Mouse (Mus musculus): ENCODE measurements around the gene Nt5c2. TPM values are rescaled to one million over a fixed set of nuclear protein-coding genes. Genes with fewer than 3 reads are reported as not detected.

Gene Nt5c2
- total and polyA plus RNA-seq, 2 experiments from 2014 or later, result 64.1 to 81.8 TPM

- Histone ChIP-seq H3K4me3 (ENCODE audit: low read depth, low read length) (no peak overlapping the region), H3K36me3 (ENCODE audit: insufficient read depth, low read length) (no peaks in the 10 kb centered on the region), H3K27ac (ENCODE audit: low read depth, low read length) (no peak overlapping the region), H3K9ac (replicated peaks; ENCODE audit: low read length, poor library complexity, severe bottlenecking) (no peak overlapping the region), H3K4me1 (ENCODE audit: insufficient read depth, low read length) (peaks cover 15% of the 10 kb centered on the region), H3K4me2 (ENCODE audit: low read depth, low read length, poor library complexity, severe bottlenecking) (no peak overlapping the region), H3K27me3 (ENCODE audit: insufficient read depth, low read length) (no peaks in the 10 kb centered on the region), H3K9me3 (ENCODE audit: low read length) (no peaks in the 10 kb centered on the region)
- no peak for TF ChIP-seq CTCF (IDR thresholded peaks at IDR 0.05)
- DNase-seq (ENCODE audit: low spot score) (no peak), ATAC-seq (ENCODE audit: low FRiP score) (no peak)
- 83% methylated on average over 2 of the region's 2 CpGs for WGBS
Observed at GRCm38 (mm10) chr19:46956410-46956809, 58.5 kb downstream of the Nt5c2 start.

DNA sequence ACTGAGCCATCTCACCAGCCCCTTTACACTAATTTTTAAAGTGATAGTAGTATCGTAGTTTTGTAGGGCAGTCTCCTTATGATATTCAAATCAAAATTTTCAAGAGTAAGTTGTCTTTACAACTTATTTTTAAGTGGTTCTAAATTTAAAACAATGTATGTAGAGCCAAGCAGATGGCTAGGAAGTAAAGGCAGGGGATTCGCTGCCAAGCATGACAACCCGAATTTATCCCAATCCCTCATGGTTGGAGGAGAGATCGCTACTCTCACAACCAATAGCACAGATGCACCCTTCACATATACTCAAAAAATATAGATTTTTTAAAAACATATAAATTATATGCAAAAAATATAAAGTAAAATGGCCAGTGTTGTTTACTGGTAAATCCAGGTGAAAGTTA lies 59.3 kb downstream of the Nt5c2 start:
- Histone ChIP-seq H3K27ac (ENCODE audit: low read depth, low read length) (no peak overlapping the region), H3K4me1 (ENCODE audit: insufficient read depth, low read length) (peaks cover 12% of the 10 kb centered on the region), H3K4me2 (ENCODE audit: low read depth, low read length, poor library complexity, severe bottlenecking) (no peak overlapping the region), H3K27me3 (ENCODE audit: insufficient read depth, low read length) (no peaks in the 10 kb centered on the region), H3K36me3 (ENCODE audit: insufficient read depth, low read length) (no peaks in the 10 kb centered on the region; the same call in 1 of the 2 replicates), H3K4me3 (ENCODE audit: low read depth, low read length) (no peak overlapping the region), H3K9me3 (ENCODE audit: low read length) (no peaks in the 10 kb centered on the region), H3K9ac (replicated peaks; ENCODE audit: low read length, poor library complexity, severe bottlenecking) (no peak overlapping the region)
- TF ChIP-seq CTCF (IDR thresholded peaks at IDR 0.05), result no peak
- over 99% methylated on average over 4 of the region's 4 CpGs for WGBS
- DNase-seq (ENCODE audit: low spot score), result no peak
- ATAC-seq (ENCODE audit: low FRiP score), result no peak

DNA sequence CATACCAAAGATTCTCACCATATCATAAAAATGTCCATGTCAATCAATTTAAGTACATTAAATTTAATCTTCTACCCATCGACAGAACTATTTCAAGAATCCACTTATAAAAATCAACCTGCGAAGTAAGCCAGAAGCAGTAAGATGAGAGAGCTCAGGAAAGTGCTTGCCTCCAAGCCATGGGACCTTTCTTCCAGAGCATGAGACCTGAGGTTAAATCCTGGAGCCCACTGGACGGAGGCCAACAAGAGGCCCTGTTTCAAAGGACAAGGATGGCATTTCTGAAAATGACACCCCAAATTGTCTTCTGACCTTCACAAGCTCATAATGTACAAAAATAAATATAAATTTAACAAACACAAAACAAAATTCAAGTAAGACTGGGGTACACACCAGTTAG lies 61.4 kb downstream of the Nt5c2 start:
- TF ChIP-seq CTCF (IDR thresholded peaks at IDR 0.05), result no peak
- WGBS, result 80% methylated on average over 3 of the region's 3 CpGs
- ATAC-seq (ENCODE audit: low FRiP score) (no peak), DNase-seq (ENCODE audit: low spot score) (no peak)
- Histone ChIP-seq H3K27ac (ENCODE audit: low read depth, low read length) (no peak overlapping the region), H3K4me1 (ENCODE audit: insufficient read depth, low read length) (no peaks in the 10 kb centered on the region; the same call in 1 of the 2 replicates), H3K9ac (replicated peaks; ENCODE audit: low read length, poor library complexity, severe bottlenecking) (no peak overlapping the region), H3K4me3 (ENCODE audit: low read depth, low read length) (no peak overlapping the region), H3K9me3 (ENCODE audit: low read length) (no peaks in the 10 kb centered on the region), H3K4me2 (ENCODE audit: low read depth, low read length, poor library complexity, severe bottlenecking) (no peak overlapping the region), H3K36me3 (ENCODE audit: insufficient read depth, low read length) (peaks cover 5% of the 10 kb centered on the region), H3K27me3 (ENCODE audit: insufficient read depth, low read length) (no peaks in the 10 kb centered on the region)

GRCm38 (mm10) chr19:46952986-46953385 lies 62.0 kb downstream of the Nt5c2 start:
- 0 out of 2 replicates have a peak, but pooled peaks have one; percentile 21 for TF ChIP-seq CTCF (IDR thresholded peaks at IDR 0.05)
- no peak overlapping the region for H3K27ac ChIP-seq (ENCODE audit: low read depth, low read length)
- no peak for ATAC-seq (ENCODE audit: low FRiP score)

GRCm38 (mm10) chr19:46944341-46944740 lies 70.6 kb downstream of the Nt5c2 start:
- no peaks in the 10 kb centered on the region for H3K27me3 ChIP-seq (ENCODE audit: insufficient read depth, low read length)
- H3K4me1 ChIP-seq (ENCODE audit: insufficient read depth, low read length), result no peaks in the 10 kb centered on the region
- no peak overlapping the region for H3K4me2 ChIP-seq (ENCODE audit: low read depth, low read length, poor library complexity, severe bottlenecking)
- DNase-seq (ENCODE audit: low spot score) (no peak), ATAC-seq (ENCODE audit: low FRiP score) (no peak)
- no peaks in the 10 kb centered on the region for H3K9me3 ChIP-seq (ENCODE audit: low read length)
- H3K27ac ChIP-seq (ENCODE audit: low read depth, low read length), result no peak overlapping the region
- H3K4me3 ChIP-seq (ENCODE audit: low read depth, low read length), result no peak overlapping the region
- H3K9ac ChIP-seq (replicated peaks; ENCODE audit: low read length, poor library complexity, severe bottlenecking), result no peak overlapping the region
- peaks cover 4% of the 10 kb centered on the region for H3K36me3 ChIP-seq (ENCODE audit: insufficient read depth, low read length)
- WGBS, result 88% methylated on average over 6 of the region's 6 CpGs
- no peak for TF ChIP-seq CTCF (IDR thresholded peaks at IDR 0.05)

More at GRCm38 (mm10) chr19:46952986-46953385, 62.0 kb downstream of the Nt5c2 start:
- H3K4me1 ChIP-seq (ENCODE audit: insufficient read depth, low read length), result no peaks in the 10 kb centered on the region; the same call in 1 of the 2 replicates
- WGBS, result 64% methylated on average over 5 of the region's 5 CpGs
- H3K9me3 ChIP-seq (ENCODE audit: low read length), result no peaks in the 10 kb centered on the region
- no peak overlapping the region for H3K9ac ChIP-seq (replicated peaks; ENCODE audit: low read length, poor library complexity, severe bottlenecking)
- H3K4me3 ChIP-seq (ENCODE audit: low read depth, low read length), result no peak overlapping the region
- H3K4me2 ChIP-seq (ENCODE audit: low read depth, low read length, poor library complexity, severe bottlenecking), result no peak overlapping the region
- peaks cover 5% of the 10 kb centered on the region for H3K36me3 ChIP-seq (ENCODE audit: insufficient read depth, low read length)
- H3K27me3 ChIP-seq (ENCODE audit: insufficient read depth, low read length), result no peaks in the 10 kb centered on the region
- DNase-seq (ENCODE audit: low spot score), result no peak

DNA sequence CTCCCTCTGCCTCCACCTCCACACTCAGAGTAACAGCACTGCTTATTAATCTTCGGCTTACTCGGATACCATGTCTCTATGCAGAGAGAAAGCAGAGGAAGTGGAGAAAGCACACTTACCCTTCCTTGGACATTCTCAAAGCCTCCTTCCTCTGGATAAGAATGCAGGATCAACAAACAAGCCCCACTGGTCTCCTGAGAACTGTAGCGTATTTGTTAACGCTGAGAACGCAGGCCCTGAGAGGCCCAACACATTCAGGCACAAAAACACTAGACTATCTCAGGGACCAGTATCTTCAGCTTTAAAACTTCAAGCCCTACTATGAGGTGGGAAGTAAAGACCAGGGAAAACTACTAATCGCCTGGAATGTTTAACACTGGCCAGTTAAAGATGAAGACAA lies 77.8 kb downstream of the Nt5c2 start:
- no peak for DNase-seq (ENCODE audit: low spot score)
- Histone ChIP-seq H3K36me3 (ENCODE audit: insufficient read depth, low read length) (0 out of 2 replicates have a peak, but pooled peaks cover 1% of the 10 kb centered on the region), H3K9me3 (ENCODE audit: low read length) (no peaks in the 10 kb centered on the region), H3K4me1 (ENCODE audit: insufficient read depth, low read length) (no peaks in the 10 kb centered on the region), H3K27ac (ENCODE audit: low read depth, low read length) (peak overlapping the region; percentile 65), H3K4me2 (ENCODE audit: low read depth, low read length, poor library complexity, severe bottlenecking) (peak overlapping the region; percentile 29), H3K4me3 (ENCODE audit: low read depth, low read length) (no peak overlapping the region), H3K27me3 (ENCODE audit: insufficient read depth, low read length) (no peaks in the 10 kb centered on the region), H3K9ac (replicated peaks; ENCODE audit: low read length, poor library complexity, severe bottlenecking) (peak overlapping the region; percentile 29; the same call in 1 of the 2 replicates)
- no peak for ATAC-seq (ENCODE audit: low FRiP score)
- 45% methylated on average over 6 of the region's 6 CpGs for WGBS
- TF ChIP-seq CTCF (IDR thresholded peaks at IDR 0.05), result no peak

Data from midbrain, postnatal 0 days (tissue).